Mouse (Mus musculus) CH12.LX (cell line): ENCODE measurements around the gene Grid1.

Experiments used
- CTCF ChIP-seq, 2 experiments: IDR thresholded peaks in 1 of 2; conservative IDR thresholded peaks in 1 of 2; 2 replicates each; pipeline ENCODE4 v1.5.1; 2011 to 2012; ENCODE audit warnings: low read depth in 2 of 2, low read length in 2 of 2, improper control_type of control experiment in 1 of 2, inconsistent platforms in 1 of 2, mild to moderate bottlenecking in 1 of 2, moderate library complexity in 1 of 2
- EP300 ChIP-seq: IDR thresholded peaks from 2 replicates; pipeline ENCODE4 v1.6.1; 2011; ENCODE audit warnings: low read length, improper control_type of control experiment
- MYC ChIP-seq: IDR thresholded peaks from 2 replicates; pipeline ENCODE4 v1.6.1; 2011; ENCODE audit warnings: low read depth, mild to moderate bottlenecking, improper control_type of control experiment, low read length
- POLR2A ChIP-seq: IDR thresholded peaks from 2 replicates; pipeline ENCODE4 v1.6.1; 2011; ENCODE audit warnings: low read depth, mild to moderate bottlenecking, improper control_type of control experiment, low read length
- POLR2AphosphoS2 ChIP-seq: IDR thresholded peaks from 2 replicates; pipeline ENCODE4 v1.6.1; 2011; ENCODE audit warnings: low read depth, low read length, improper control_type of control experiment

- no peak for TF ChIP-seq CTCF (conservative IDR thresholded peaks at IDR 0.05 in 1 of 2, IDR thresholded peaks at IDR 0.05 in 1 of 2; ENCODE audit: low read depth in 2 of 2, low read length in 2 of 2)
- no peak for TF ChIP-seq EP300
- no peak for TF ChIP-seq POLR2AphosphoS2
- TF ChIP-seq POLR2A: no peak
- TF ChIP-seq MYC: no peak
Measured at GRCm38 (mm10) chr14:34820653-34821005, 721 bp downstream of the Grid1 start.
